Mouse (Mus musculus): ENCODE data around the gene Nf1. TPM values are rescaled to one million over a fixed set of nuclear protein-coding genes. Genes with fewer than 3 reads are reported as not detected.

The Nf1 gene
- polyA plus RNA-seq, 1 experiment from 2014 or later = 7.0 TPM

DNA sequence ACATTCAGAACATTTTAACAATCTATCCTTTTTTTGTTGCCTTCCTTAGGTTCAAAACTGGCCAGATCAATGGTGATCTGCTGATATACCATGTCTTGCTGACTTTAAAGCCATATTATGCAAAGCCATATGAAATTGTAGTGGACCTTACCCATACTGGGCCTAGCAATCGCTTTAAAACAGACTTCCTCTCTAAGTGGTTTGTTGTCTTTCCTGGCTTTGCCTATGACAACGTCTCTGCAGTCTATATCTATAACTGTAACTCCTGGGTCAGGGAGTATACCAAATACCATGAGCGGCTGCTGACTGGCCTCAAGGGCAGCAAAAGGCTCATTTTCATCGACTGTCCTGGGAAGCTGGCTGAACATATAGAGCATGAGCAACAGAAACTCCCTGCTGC is 196.1 kb downstream of the Nf1 start:
- no peak for ATAC-seq (replicated peaks)
- Histone ChIP-seq H3K27me3 (replicated peaks) (no peaks in the 10 kb centered on the region), H3K9ac (no peak overlapping the region), H3K27ac (no peak overlapping the region), H3K36me3 (replicated peaks) (peaks cover 7% of the 10 kb centered on the region; the same call in 1 of the 2 replicates), H3K4me1 (no peaks in the 10 kb centered on the region), H3K4me2 (no peak overlapping the region), H3K4me3 (no peak overlapping the region), H3K9me3 (no peaks in the 10 kb centered on the region)
- WGBS = 88% methylated on average over 4 of the region's 4 CpGs

GRCm38 (mm10) chr11:79536293-79536692 is 196.8 kb downstream of the Nf1 start:
- WGBS = 95% methylated on average over 3 of the region's 3 CpGs
- no peak overlapping the region for H3K4me2 ChIP-seq
- H3K36me3 ChIP-seq (replicated peaks) = peaks cover 10% of the 10 kb centered on the region; the same call in 1 of the 2 replicates
- no peaks in the 10 kb centered on the region for H3K9me3 ChIP-seq
- H3K27me3 ChIP-seq (replicated peaks) = no peaks in the 10 kb centered on the region
- no peaks in the 10 kb centered on the region for H3K4me1 ChIP-seq
- no peak for ATAC-seq (replicated peaks)
- H3K27ac ChIP-seq = no peak overlapping the region
- no peak overlapping the region for H3K4me3 ChIP-seq
- H3K9ac ChIP-seq = no peak overlapping the region

DNA sequence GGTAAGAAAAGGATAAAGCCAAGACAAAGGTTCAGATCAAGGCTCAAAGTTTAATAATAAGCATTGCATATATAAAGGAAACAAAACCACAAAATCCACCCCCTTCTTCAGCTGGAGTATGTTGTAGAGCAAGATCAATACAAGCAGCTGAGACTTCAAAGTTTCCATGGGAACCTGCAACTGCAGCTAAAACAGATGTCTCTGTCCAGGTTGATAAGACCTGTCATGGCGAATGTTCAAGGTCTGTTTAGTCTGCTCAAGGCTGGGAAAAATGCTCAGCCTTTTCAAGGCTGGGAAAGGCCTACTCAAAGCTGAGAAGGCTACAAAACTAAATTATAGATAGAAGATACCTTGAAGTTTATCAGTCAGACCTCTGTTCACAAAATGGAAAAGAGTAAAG is 213.1 kb downstream of the Nf1 start:
- WGBS = 89% methylated on average over 1 of the region's 1 CpGs
- Histone ChIP-seq H3K4me3 (no peak overlapping the region), H3K9ac (no peak overlapping the region), H3K4me1 (no peaks in the 10 kb centered on the region), H3K36me3 (replicated peaks) (peaks cover 40% of the 10 kb centered on the region), H3K27me3 (replicated peaks) (no peaks in the 10 kb centered on the region), H3K27ac (no peak overlapping the region), H3K9me3 (no peaks in the 10 kb centered on the region), H3K4me2 (no peak overlapping the region)
- ATAC-seq (replicated peaks) = no peak

GRCm38 (mm10) chr11:79560536-79560935 is 221.0 kb downstream of the Nf1 start:
- no peak for ATAC-seq (replicated peaks)
- WGBS = 93% methylated on average over 4 of the region's 4 CpGs
- H3K4me2 ChIP-seq = no peak overlapping the region
- H3K36me3 ChIP-seq (replicated peaks) = peaks cover 37% of the 10 kb centered on the region
- H3K4me3 ChIP-seq = no peak overlapping the region
- no peaks in the 10 kb centered on the region for H3K27me3 ChIP-seq (replicated peaks)
- no peak overlapping the region for H3K27ac ChIP-seq
- H3K9me3 ChIP-seq = no peaks in the 10 kb centered on the region
- H3K4me1 ChIP-seq = no peaks in the 10 kb centered on the region
- H3K9ac ChIP-seq = no peak overlapping the region

GRCm38 (mm10) chr11:79563493-79563892 is 224.0 kb downstream of the Nf1 start:
- Histone ChIP-seq H3K4me1 (no peaks in the 10 kb centered on the region), H3K9me3 (no peaks in the 10 kb centered on the region), H3K4me2 (no peak overlapping the region), H3K27me3 (replicated peaks) (no peaks in the 10 kb centered on the region), H3K4me3 (no peak overlapping the region), H3K9ac (no peak overlapping the region), H3K27ac (no peak overlapping the region), H3K36me3 (replicated peaks) (peaks cover 45% of the 10 kb centered on the region)
- WGBS = 96% methylated on average over 7 of the region's 7 CpGs
- ATAC-seq (replicated peaks) = no peak

GRCm38 (mm10) chr11:79566947-79567346 is 227.5 kb downstream of the Nf1 start:
- H3K27me3 ChIP-seq (replicated peaks) = no peaks in the 10 kb centered on the region
- no peaks in the 10 kb centered on the region for H3K4me1 ChIP-seq
- peaks cover 53% of the 10 kb centered on the region for H3K36me3 ChIP-seq (replicated peaks)
- 72% methylated on average over 1 of the region's 1 CpGs for WGBS
- no peak overlapping the region for H3K4me2 ChIP-seq
- H3K4me3 ChIP-seq = no peak overlapping the region
- no peak overlapping the region for H3K9ac ChIP-seq
- no peak for ATAC-seq (replicated peaks)
- H3K9me3 ChIP-seq = no peaks in the 10 kb centered on the region
- H3K27ac ChIP-seq = no peak overlapping the region

GRCm38 (mm10) chr11:79568197-79568911 is 228.9 kb downstream of the Nf1 start:
- no peak overlapping the region for H3K27ac ChIP-seq
- ATAC-seq (replicated peaks) = no peak
- no peaks in the 10 kb centered on the region for H3K9me3 ChIP-seq
- H3K4me1 ChIP-seq = no peaks in the 10 kb centered on the region
- 92% methylated on average over 11 of the region's 11 CpGs for WGBS
- H3K9ac ChIP-seq = no peak overlapping the region
- no peak overlapping the region for H3K4me2 ChIP-seq
- no peak overlapping the region for H3K4me3 ChIP-seq
- peaks cover 49% of the 10 kb centered on the region for H3K36me3 ChIP-seq (replicated peaks)
- no peaks in the 10 kb centered on the region for H3K27me3 ChIP-seq (replicated peaks)

GRCm38 (mm10) chr11:79570319-79570718 is 230.8 kb downstream of the Nf1 start:
- no peak overlapping the region for H3K4me2 ChIP-seq
- ATAC-seq (replicated peaks) = no peak
- H3K4me1 ChIP-seq = no peaks in the 10 kb centered on the region
- H3K9me3 ChIP-seq = no peaks in the 10 kb centered on the region
- H3K27ac ChIP-seq = no peak overlapping the region
- H3K4me3 ChIP-seq = no peak overlapping the region
- H3K9ac ChIP-seq = no peak overlapping the region
- peaks cover 46% of the 10 kb centered on the region for H3K36me3 ChIP-seq (replicated peaks)
- no peaks in the 10 kb centered on the region for H3K27me3 ChIP-seq (replicated peaks)
- 91% methylated on average over 2 of the region's 2 CpGs for WGBS

- H3K4me3 ChIP-seq = no peak overlapping the region
- H3K4me2 ChIP-seq = no peak overlapping the region
- H3K36me3 ChIP-seq (replicated peaks) = peaks cover 26% of the 10 kb centered on the region
- no peaks in the 10 kb centered on the region for H3K27me3 ChIP-seq (replicated peaks)
- H3K4me1 ChIP-seq = no peaks in the 10 kb centered on the region
- 60% methylated on average over 3 of the region's 3 CpGs for WGBS
- no peak for ATAC-seq (replicated peaks)
- no peak overlapping the region for H3K27ac ChIP-seq
- no peak overlapping the region for H3K9ac ChIP-seq
- no peaks in the 10 kb centered on the region for H3K9me3 ChIP-seq
Measured at GRCm38 (mm10) chr11:79573836-79574235, 234.3 kb downstream of the Nf1 start.

GRCm38 (mm10) chr11:79575383-79576073 is 236.0 kb downstream of the Nf1 start:
- H3K27ac ChIP-seq = no peak overlapping the region
- no peak overlapping the region for H3K4me3 ChIP-seq
- ATAC-seq (replicated peaks) = no peak
- H3K9ac ChIP-seq = no peak overlapping the region
- H3K9me3 ChIP-seq = no peaks in the 10 kb centered on the region
- no peak overlapping the region for H3K4me2 ChIP-seq
- H3K4me1 ChIP-seq = no peaks in the 10 kb centered on the region
- peaks cover 20% of the 10 kb centered on the region for H3K36me3 ChIP-seq (replicated peaks)
- H3K27me3 ChIP-seq (replicated peaks) = no peaks in the 10 kb centered on the region
- 90% methylated on average over 14 of the region's 14 CpGs for WGBS

DNA sequence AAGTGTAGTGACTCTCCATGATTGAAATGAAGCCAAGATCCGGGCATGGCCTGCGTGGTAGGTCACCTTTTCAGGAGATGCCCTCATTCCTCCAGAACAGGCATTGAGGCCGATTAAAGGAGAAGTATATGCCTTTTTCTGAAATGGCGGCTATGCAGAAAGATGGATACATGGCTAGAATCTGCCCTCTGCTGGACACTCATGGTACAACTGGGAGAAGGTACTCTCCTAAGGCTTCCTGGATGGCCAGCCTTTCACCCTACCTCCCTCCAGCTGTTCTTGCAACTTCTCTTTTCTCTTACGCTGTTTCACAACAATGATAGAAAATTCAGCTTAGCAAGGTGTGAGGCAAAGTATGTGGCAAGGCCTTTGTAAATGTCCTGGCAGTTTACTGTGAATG is 238.2 kb downstream of the Nf1 start:
- Histone ChIP-seq H3K4me1 (no peaks in the 10 kb centered on the region), H3K4me2 (no peak overlapping the region), H3K9ac (no peak overlapping the region), H3K27me3 (replicated peaks) (no peaks in the 10 kb centered on the region), H3K36me3 (replicated peaks) (peaks cover 7% of the 10 kb centered on the region; the same call in 1 of the 2 replicates), H3K27ac (no peak overlapping the region), H3K9me3 (no peaks in the 10 kb centered on the region), H3K4me3 (no peak overlapping the region)
- ATAC-seq (replicated peaks) = no peak
- WGBS = 49% methylated on average over 5 of the region's 5 CpGs

DNA sequence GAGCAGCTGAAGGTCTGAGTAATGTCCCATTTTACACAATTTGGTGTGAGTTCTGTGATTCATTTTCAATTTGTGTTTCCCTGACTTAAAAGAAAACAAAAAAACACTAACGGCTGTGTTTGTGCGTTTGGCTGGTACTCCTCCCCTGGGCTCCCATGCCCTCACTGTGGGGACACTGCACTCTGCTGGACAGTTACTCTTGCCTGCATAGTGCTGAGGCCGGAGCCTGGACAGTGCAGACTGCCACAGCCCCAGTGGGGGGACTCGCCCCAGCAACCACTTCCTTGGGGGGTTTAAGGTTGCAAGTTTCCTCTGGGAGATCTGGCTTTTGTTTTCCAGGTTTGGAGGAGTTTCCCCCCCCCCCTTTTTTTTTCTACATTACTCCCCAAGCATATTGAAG is 241.2 kb downstream of the Nf1 start:
- no peak overlapping the region for H3K4me2 ChIP-seq
- H3K4me1 ChIP-seq = no peaks in the 10 kb centered on the region
- peaks cover 1% of the 10 kb centered on the region; the same call in 1 of the 2 replicates for H3K36me3 ChIP-seq (replicated peaks)
- no peak overlapping the region for H3K4me3 ChIP-seq
- H3K27me3 ChIP-seq (replicated peaks) = no peaks in the 10 kb centered on the region
- no peak overlapping the region for H3K9ac ChIP-seq
- ATAC-seq (replicated peaks) = no peak
- WGBS = 55% methylated on average over 4 of the region's 4 CpGs
- H3K9me3 ChIP-seq = no peaks in the 10 kb centered on the region
- no peak overlapping the region for H3K27ac ChIP-seq

- H3K9ac ChIP-seq = no peak overlapping the region
- H3K4me3 ChIP-seq = no peak overlapping the region
- no peaks in the 10 kb centered on the region; the same call in 1 of the 2 replicates for H3K36me3 ChIP-seq (replicated peaks)
- no peaks in the 10 kb centered on the region for H3K4me1 ChIP-seq
- H3K9me3 ChIP-seq = no peaks in the 10 kb centered on the region
- no peak overlapping the region for H3K4me2 ChIP-seq
- 86% methylated on average over 6 of the region's 6 CpGs for WGBS
- no peak for ATAC-seq (replicated peaks)
- no peak overlapping the region for H3K27ac ChIP-seq
- H3K27me3 ChIP-seq (replicated peaks) = no peaks in the 10 kb centered on the region
Measured at GRCm38 (mm10) chr11:79581257-79581656, 241.8 kb downstream of the Nf1 start.
